Mouse (Mus musculus) kidney, adult 8-10 months (tissue): ENCODE measurements around the gene Stk25.
"Not testable (repeated sequence)": the region's sequence is repeated elsewhere in the genome, so short reads cannot be mapped to it uniquely, and the experiment has no call there.

ENCODE experiments used
- DNase-seq, 2 experiments: peaks; one replicate each; pipeline ENCODE4 v3.0.0; 2022

The Stk25 gene

DNA sequence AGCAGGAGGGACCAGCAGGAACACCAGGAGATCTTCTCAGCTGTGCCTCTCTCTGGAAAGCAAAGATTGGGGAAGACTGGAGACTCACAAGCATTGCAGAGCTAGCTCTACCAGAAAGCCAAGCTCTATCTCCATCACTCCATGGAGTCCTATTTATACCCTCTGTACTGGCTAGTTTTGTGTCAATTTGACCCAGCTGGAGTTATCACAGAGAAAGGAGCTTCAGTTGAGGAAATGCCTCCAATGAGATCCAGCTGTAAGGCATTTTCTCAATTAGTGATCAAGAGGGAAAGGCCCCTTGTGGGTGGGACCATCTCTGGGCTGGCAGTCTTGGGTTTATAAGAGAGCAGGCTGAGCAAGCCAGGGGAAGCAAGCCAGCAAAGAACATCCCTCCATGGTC is at the start of gene Stk25:
TSS of gene Stk25 (minus strand) at position 101 of the 400 bp plus-strand sequence.
- not testable (repeated sequence) for DNase-seq

- DNase-seq = no peak
Measured at GRCm38 (mm10) chr1:93705389-93705788, 46.9 kb upstream of the Stk25 start.

GRCm38 (mm10) chr1:93704341-93704740 is 45.9 kb upstream of the Stk25 start:
- DNase-seq = no peak

- no peak for DNase-seq
Measured at GRCm38 (mm10) chr1:93703472-93704048, 45.1 kb upstream of the Stk25 start.

DNA sequence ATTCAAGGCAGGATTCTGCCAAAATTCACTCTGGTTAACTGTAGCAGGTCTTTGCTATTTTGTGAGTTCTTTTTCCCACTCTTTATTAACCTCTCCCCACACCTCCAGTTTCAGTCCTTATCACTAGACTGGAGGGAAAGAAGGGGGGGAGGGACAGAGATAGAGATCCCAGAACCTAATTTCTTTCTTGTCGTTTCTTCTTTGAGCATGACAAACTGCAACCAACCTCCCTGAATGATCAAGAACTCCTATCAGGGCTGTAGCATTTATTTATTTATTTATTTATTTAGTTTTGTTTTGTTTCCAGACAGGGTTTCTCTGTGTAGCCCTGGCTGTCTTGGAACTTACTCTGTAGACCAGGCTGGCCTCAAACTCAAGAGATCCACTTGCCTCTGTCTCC is 43.6 kb upstream of the Stk25 start:
- DNase-seq = no peak

- no peak for DNase-seq
Measured at GRCm38 (mm10) chr1:93699159-93699558, 40.7 kb upstream of the Stk25 start.

- no peak for DNase-seq
Measured at GRCm38 (mm10) chr1:93697317-93697716, 38.9 kb upstream of the Stk25 start.

DNA sequence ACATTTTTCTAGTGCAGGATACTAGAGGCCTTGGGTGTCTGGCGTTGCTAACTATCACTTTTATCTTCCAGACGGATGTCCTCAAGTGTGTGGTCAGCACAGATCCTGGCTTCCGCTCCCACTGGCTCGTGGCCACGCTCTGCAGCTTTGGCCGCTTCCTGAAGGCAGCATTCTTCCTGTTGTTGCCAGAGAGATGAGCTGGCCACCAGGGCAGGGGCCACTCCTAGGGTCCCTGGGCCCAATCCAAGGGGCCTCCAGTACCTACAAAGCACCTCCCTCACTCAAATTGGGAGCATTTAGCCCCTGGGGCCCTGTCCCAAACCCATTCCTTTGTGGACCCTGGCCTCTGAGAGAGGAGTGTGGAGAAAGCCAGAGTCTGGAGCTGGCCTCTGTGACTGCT is 36.5 kb upstream of the Stk25 start:
- DNase-seq = peak; percentile 65 to 66

- DNase-seq = peak in 1 of 2 experiments; percentile 48
Measured at GRCm38 (mm10) chr1:93693943-93694342, 35.5 kb upstream of the Stk25 start.

DNA sequence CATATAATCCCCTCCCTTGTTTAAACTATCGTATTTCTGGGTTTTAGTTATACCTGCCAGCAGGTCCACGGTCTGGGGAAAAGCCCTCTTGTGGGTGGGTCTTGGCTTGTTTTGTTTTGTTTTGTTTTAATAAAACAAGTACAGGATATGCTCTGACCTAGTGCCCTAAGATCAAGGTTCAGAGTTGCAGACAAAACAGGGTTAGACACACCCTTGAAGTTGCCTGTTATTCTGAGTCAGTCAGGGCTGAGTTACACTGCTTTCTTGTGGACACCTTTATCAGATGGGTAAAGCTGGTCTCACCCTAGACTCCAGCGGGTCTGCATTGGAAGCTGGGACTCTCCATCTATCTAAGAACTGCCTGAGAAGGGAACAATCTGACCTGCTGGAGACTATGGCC is 35.0 kb upstream of the Stk25 start:
- peak in 1 of 2 experiments; percentile 37 for DNase-seq

DNA sequence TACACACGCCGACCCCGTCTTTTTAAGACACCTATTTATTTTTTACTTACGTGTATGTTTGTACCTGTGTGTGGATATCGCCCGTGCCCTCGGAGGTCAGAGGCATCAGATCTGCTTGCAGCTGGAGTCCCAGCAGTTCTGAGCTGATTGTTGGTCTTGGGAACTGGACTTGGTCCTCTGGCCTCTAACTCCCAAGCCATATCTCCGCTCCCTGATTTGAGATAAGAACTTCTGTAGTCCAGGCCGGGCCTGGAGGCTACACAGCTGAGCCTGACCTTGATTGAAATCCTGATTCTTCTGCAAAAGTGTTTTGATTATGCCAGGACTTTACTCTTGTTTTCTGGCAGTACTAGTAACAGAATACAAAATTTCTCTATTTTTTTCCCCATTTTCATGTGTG is 34.3 kb upstream of the Stk25 start:
- no peak for DNase-seq

DNA sequence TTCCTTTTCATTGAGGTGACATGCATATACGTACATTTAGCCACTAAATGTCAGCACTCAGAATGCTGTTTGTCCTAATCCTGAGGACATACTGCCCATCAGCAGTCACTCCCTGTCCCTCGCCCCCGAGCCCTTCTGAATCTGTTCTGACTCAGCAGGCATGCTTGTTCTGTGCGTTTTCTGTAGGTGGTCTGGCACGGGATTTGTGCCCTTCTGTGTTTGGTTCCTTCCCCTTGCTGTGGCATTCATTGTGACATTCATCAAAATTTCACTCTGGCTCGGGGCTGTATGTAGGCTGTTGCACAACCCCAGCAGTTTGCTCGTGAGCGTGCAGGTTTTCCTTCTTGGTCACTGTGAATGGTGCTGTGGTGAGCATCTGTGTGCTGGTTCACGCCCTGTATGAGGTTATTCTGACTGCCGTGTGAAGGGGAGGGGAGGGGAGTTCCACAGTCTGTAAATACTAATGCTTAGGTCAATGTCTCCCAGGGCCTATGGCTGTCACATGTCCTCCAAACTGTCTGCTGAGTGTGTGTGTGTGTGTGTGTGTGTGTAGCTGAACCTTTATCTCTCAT is 33.4 kb upstream of the Stk25 start:
- no peak for DNase-seq

GRCm38 (mm10) chr1:93691106-93691505 is 32.6 kb upstream of the Stk25 start:
- no peak for DNase-seq

- no peak for DNase-seq
Measured at GRCm38 (mm10) chr1:93689901-93690496, 31.5 kb upstream of the Stk25 start.

DNA sequence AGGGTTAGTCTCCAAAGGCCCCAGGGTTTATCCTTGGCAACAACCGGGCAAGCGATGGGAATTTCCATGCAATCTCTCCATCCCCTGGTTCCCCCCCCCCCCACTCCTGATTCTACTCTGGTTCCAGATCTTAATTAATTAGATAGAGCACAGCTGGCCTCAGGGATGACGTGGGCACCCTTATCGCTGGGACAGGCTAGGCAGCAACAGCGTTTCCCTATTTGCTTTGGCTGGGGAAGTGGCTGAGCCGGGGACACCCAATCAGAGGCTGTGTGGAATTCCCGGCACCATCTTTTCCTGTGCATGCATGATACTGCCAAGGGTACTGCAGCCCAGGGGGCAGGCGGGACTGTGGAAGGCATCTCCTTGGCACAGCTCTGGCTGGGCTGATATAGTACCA is 29.7 kb upstream of the Stk25 start:
- peak; percentile 30 to 46 for DNase-seq

DNA sequence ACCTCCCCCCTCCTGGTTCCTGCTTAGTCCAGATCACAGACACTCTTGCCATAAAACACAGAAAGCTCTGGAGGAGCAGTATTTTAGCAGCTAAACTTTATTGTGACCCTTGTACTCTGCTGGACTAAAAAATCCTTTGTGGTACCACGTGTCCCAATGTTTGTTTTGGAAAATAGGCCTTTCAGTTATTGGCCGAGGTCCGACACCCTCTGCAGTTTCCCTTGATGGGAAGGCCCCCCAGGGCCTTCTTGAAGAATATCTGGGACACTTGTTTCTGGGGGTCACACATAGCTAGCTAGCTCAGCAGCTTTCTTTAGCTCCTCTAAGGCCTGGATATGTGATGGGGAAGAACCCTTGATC is 28.5 kb upstream of the Stk25 start:
- DNase-seq = peak; percentile 48 to 58

DNA sequence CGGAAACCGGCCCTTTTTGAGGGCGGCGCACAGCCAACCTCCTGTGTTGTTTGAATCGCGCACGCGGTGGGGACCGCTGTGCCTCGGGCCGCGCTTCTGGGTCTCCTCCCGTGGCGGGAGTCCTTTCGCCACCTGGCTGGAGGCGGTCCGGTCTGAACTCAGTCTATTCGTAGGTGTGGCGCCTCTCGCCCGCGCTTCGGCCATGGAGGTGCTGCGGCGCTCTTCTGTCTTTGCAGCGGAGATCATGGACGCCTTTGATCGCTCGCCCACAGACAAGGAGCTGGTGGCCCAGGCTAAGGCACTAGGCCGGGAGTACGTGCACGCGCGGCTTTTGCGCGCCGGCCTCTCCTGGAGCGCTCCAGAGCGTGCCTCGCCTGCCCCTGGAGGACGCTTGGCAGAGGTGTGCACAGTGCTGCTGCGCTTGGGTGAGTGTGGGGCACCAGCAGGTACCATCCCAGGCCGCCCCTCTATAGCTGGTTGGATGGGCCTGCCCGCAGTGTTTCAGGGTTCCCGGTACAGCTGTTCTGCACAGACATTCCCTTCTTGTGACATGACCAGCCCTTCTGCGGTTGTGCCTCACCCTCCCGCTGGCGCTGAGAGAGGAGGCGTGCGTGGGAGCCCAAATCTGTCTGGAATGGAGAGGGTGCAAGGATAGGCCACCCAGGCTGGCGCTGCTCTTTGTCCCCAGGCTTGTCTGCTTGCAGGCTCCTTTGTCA is 27.9 kb upstream of the Stk25 start:
- DNase-seq = peak; percentile 54 to 67

DNA sequence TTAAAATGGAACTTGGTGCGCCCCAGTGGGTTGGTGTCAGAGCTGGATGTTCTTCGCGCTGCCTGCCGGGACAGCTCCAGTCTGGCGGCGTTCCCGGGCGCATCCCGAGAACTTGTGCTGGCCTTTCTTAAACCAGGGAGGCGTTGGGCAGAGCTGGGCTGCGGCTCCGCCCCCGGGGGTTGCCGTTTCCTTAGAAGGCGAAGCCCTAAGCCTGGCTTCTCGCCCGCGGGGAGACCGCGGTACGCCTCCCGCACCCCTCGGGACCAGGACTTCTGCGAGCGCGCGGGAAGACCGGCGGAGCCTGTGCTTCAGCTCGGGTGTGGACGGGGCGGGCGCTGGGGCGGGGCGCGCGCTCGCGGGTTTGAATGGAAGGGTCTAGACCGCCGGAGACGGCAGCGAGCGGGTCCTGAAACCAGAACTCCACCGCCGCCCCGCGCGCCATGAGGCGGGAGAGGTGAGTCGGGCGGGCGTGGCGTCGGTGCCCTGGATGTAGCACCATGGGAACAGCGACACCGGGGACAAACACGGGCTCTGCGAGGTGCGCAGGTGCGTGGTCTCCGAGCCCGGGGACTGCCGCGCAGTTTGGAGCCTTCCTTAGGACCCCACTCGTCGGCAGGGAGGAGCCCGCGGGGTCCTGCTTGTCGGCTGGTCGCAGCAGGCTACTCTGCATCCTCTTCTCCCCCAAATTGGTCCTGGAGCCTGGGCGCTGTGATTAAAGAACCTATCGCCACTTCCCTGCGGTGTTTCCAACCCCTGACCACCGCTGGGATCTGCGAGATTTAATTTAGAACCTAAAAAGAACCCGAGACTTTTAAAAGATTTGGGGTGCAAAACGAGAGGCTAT is 27.2 kb upstream of the Stk25 start, which contains the start of gene Bok:
TSS of gene Bok (plus strand) at position 260 of the 844 bp plus-strand sequence.
- peak; percentile 76 to 86 for DNase-seq

- DNase-seq = no peak
Measured at GRCm38 (mm10) chr1:93679889-93680568, 21.6 kb upstream of the Stk25 start.

GRCm38 (mm10) chr1:93678386-93678785 is 19.9 kb upstream of the Stk25 start:
- no peak for DNase-seq

- DNase-seq = peak in 1 of 2 experiments; percentile 43
Measured at GRCm38 (mm10) chr1:93672682-93673081, 14.2 kb upstream of the Stk25 start.

DNA sequence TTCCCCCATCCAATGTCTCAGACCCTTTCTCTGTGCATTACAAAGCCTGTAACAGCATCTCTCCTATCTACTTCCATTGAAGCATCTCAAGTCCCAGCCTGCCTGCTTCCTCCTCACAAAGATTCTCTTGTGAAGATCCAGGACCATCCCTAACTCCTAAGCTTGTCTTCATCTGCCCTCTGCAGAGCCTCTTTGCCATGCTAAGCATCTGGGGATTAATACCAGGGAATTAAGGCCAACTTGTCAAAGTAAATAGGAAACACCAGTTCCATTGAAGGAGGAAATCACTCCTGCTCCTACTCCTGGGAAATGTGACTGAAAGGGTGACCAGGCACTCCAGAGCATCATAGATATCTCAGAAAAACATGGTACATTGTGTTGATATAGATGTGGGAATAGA is 11.5 kb upstream of the Stk25 start:
- no peak for DNase-seq
